Mouse (Mus musculus) testis, adult 10 weeks (tissue): ENCODE data around the gene Ocm. TPM values are rescaled to one million over a fixed set of nuclear protein-coding genes. Genes with fewer than 3 reads are reported as not detected.

Experiments used
- polyA plus RNA-seq: library from polyadenylated mRNA; stranded (reverse); fragments of 350-450 nt; fragmentation: Illumina TruSeq; extraction: RNeasy Lipid Tissue Mini Kit (QIAGEN cat#74804); gene quantifications from one replicate; pipeline ENCODE4 v1.2.3, GENCODE M21; 2014; ENCODE audit warnings: low read depth, low replicate concordance

Ocm gene
- not detected for polyA plus RNA-seq

DNA sequence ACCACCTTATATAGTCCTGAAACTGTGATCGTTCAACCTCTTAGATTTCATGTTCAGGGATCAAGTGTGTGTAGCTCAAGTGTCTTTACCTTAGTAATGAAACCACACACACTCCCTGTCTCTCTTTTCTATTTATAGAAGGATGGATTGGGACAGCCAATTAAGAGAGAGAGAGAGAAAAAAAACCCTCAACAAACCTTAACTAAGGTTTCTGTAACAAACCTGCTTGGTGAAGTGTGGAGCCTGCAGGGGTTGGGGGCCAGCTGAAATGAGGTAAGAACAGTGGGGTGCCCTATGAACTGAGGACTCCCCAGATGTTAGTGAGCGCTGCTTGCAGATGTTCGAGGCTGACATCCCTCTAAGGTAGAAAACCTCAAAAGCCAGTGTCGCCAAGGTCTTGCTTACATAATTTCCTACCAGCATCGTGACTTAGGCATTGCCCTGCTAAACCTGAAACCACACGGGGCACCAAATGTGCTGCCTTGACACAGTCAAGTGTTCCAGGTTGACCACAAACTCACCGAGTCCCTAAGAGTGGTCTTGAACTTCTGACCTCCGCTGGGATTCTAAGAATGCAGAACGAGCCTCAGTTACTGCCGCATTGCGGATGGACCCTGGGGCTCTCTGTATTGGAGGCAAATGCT lies at the start of gene Ocm:
Gene Ocm (minus strand): TSS at position 51 of the 644 bp plus-strand sequence.

DNA sequence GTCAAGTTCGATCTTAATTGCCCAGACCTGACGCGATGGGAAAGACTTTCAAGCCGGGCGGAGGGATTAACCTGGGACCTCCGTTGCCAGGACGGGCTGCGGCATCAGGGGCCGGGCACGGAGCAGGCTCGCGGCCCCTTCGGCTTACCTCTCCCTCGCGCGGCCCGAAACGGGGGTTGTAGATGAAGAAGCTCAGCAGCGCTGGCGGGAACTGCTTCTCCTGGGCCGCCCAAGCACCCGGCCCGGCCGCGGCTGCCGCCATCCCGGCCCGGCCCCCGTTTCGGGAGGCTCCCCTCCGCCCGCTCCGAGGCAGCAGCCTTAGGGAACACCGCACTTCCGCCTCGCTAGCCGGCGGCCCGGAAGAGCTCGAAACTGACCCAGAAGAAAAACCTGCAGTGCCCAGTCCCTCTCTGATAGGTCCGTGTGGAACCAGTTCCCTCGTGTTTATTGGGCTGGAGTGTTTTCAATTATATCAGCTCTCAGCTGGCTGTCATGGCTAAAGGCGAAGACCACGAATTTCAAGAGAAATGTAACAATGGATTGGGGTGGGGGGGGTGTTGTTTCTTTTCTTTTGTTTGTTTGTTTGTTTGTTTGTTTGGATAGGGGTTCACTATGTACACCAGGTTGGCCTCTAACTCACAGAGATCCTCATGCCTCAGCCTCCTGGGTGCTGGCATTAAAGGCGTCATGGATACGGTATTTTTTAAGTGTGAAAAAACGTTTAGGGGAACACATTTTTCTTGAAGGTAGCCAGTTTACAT lies 11.7 kb downstream of the Ocm start, which contains the start of gene Ccz1:
Gene Ccz1 (minus strand): TSS at position 327 of the 761 bp plus-strand sequence.

Other genes starting within 250 kb of the Ocm start
- gene Eif2ak1, start 208.9 kb downstream of the Ocm start, polyA plus RNA-seq, result 32.8 TPM
- 166 TPM for gene Ankrd61, start 129.0 kb downstream of the Ocm start, polyA plus RNA-seq
- gene Aimp2, start 116.8 kb downstream of the Ocm start, polyA plus RNA-seq, result 11.7 TPM
- 11.5 TPM for gene Pms2, start 116.7 kb downstream of the Ocm start, polyA plus RNA-seq
- gene Gm42421, start 98.5 kb downstream of the Ocm start, polyA plus RNA-seq, result 6.0 TPM
- 111 TPM for gene Rsph10b, start 93.6 kb downstream of the Ocm start, polyA plus RNA-seq
- gene Ccz1, start 11.8 kb downstream of the Ocm start, polyA plus RNA-seq, result 131 TPM
- gene Lmtk2, start 73.8 kb upstream of the Ocm start, polyA plus RNA-seq, result 6.8 TPM
- 0.06 TPM for gene Bhlha15, start 163.6 kb upstream of the Ocm start, polyA plus RNA-seq
- 1.7 TPM for gene Tecpr1, start 196.9 kb upstream of the Ocm start, polyA plus RNA-seq
- gene Bri3, start 217.8 kb upstream of the Ocm start, polyA plus RNA-seq, result 67.5 TPM